Mouse (Mus musculus): ENCODE measurements around the gene Lhfpl1.
"Not testable (repeated sequence)": the region's sequence is repeated elsewhere in the genome, so short reads cannot be mapped to it uniquely, and the experiment has no call there.

Gene Lhfpl1

DNA sequence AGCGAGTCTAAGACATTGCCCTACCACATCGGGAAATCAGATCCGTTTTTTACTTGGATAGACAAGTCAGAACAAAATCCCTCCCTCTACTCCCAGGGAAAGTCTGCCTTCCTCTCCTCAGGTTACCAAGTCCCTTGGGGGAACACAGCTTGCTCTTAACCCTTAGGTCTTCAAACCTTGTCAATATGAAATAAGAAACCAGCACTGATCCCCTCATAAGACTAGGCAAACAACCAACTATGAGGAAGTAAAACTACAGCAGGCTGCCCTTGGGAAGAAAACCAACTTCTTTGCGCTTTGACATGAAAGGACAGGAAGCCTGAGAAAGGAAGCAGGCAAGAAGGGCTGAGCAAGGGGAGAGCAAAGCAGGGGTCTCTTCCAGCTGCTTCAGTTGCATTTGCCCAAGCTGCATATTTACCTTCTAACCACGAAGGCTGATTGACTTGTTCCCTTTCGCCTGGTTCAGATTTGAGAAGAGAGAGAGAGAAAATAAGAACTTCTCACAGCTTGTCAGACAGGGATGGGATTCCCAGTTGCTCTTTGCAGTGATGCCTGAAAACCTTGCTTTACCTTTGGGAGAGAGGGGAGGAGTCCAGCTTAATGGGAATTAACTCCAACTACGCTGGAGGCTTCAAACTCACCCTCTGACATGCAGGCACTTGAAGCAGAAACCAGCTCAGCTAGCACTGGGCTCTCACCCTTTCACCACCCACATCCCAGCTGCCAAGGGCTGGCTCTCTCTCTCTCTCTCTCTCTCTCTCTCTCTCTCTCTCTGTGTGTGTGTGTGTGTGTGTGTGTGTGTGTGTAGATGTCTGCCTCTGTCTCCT lies at the start of gene Lhfpl1:
Lhfpl1 (minus strand) TSS at position 713 of the 827 bp plus-strand sequence.
- DNase-seq: peak; percentile 33

DNA sequence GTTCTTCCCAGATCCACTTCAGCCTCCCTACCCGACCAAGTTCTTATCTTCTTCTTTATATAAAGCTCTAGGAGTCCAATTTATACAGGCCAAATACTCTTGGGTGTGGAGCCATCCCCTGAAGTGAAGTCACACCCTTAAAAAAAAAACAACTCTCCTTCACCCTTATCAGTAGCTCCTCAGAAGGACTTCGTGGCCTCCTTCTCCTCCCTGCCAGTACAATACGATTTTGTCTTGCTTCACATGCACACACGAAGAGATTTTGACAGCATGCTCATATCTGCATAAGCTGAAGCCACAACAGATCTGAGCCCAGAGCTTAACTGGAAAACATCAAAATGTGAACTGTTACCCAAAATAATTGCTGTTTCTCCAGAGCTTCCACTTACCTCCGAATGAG lies 22.9 kb upstream of the Lhfpl1 start:
- no peak for DNase-seq

DNA sequence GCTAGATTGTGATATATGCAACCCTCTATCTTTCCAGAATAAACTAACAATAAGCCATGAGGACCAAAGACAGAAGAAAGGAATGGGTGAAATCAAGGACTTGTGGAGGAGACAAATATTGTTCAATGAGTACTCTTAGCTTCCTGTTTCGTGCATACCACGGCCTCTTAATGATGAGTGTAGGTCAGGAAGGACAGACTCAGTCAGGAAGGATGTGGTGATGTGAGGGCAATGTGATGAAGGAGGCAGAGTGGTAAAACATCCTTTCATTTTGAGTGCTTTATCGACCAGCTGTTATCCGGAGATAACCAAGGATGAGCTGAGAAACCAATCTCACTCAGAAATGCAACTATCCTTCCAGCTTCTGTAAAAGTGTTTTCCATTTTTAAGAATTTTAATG lies 13.6 kb upstream of the Lhfpl1 start:
- DNase-seq: no peak

DNA sequence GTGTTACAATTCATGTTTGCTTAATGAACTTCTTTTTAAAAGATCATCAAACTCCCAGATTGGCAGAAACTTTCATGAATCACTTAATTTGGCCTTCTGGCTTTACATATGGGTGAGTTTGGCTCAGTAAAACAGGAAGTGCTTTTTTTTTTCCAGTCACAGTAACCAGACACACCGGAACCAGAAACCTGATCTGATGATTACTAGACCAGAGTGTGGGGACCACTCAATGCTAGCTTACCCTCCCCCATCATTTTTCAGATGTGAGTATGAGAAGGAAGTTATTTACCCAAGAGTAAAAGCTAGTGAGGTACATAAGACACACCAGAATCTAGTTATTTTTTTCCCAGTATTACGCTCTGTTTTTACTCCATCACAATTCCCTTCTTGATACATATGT lies 6.5 kb downstream of the Lhfpl1 start:
- DNase-seq: no peak

DNA sequence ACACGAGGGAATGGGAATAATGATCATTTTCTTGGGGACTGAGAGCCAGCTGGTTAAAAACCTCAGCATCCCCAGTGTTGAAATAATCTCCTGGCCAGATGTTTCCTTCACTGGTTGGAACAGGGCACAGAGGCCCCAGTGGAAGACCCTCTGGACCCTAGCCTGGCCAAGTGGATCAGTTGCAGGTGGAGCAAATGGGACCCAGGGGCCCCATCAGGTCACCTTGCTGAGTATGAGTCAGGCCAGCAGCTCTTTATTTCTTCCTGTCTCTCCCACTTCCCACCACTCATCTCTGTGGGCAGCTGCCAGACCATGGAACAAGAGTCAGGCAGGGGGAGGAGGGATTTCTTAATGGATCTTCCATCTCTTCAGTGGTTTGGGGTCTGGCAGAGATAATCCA lies 12.7 kb downstream of the Lhfpl1 start:
- no peak for DNase-seq

- peak; percentile 2 for DNase-seq
These were observed 40.3 kb downstream of the Lhfpl1 start for GRCm38 (mm10) chrX:145308555-145308954.

DNA sequence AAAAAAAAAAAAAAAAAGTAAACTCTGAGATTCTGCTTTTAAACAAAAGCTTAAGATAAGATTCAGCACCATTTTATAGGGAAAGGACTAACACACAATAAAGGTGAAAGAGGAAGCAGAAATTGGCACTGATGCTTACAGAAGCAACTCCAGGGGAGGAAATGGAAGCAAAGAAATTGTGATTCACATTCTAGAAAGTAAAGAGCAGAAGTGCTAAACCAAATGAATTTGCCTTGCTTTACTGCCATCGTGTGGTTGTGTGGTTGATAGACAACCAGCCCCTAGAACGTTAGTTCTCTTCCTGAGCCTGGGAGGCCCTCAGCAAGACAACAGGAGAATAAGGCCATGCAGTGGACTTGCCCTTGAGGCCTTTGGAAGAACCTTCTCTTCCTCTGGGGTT lies 41.7 kb downstream of the Lhfpl1 start:
- peak; percentile 5 for DNase-seq

- DNase-seq: not testable (repeated sequence)
These were observed 48.7 kb downstream of the Lhfpl1 start for GRCm38 (mm10) chrX:145300232-145300631.

GRCm38 (mm10) chrX:145272209-145272608 lies 76.7 kb downstream of the Lhfpl1 start:
- no peak for DNase-seq

- no peak for DNase-seq
These were observed 77.1 kb downstream of the Lhfpl1 start for GRCm38 (mm10) chrX:145271768-145272167.

DNA sequence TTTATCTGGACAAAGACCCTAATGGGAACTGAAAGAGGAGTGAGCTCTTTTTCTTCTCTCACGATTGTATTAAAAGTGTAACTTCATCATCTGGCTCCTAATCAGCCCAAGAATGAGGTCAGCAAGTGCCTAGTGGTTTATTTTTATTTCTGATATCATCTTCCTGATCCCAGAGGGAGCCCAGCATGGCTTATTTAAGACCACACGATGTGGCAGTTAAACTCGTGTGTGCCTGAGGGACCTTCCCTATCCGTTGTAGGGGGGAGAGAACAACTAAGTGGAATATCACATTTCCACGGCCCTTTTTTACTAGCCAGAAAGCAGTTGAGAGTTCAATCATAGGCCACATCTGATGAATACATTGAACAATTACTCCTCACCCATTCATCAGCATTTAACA lies 87.1 kb downstream of the Lhfpl1 start:
- no peak for DNase-seq
